Mouse (Mus musculus) B cell, adult 2 months (primary cell): ENCODE measurements around the gene Gm1604a.
"Not testable (repeated sequence)": the region's sequence is repeated elsewhere in the genome, so short reads cannot be mapped to it uniquely, and the experiment has no call there.

ENCODE experiments used
- DNase-seq, 2 experiments: peaks; one replicate each; pipeline ENCODE4 v3.0.0; 2022

Gene Gm1604a

GRCm38 (mm10) chr17:7069561-7070240 lies 44.3 kb downstream of the Gm1604a start:
- DNase-seq, result not testable (repeated sequence)

- peak; percentile 32 to 45 for DNase-seq
Measured at GRCm38 (mm10) chr17:7074494-7074893, 49.1 kb downstream of the Gm1604a start.

- DNase-seq, result not testable (repeated sequence)
Measured at GRCm38 (mm10) chr17:7075519-7075918, 50.2 kb downstream of the Gm1604a start.

- DNase-seq, result peak; percentile 76 to 78
Measured at GRCm38 (mm10) chr17:7079558-7079957, 54.2 kb downstream of the Gm1604a start.

GRCm38 (mm10) chr17:7084523-7084922 lies 59.2 kb downstream of the Gm1604a start:
- DNase-seq, result not testable (repeated sequence)

- not testable (repeated sequence) for DNase-seq
Measured at GRCm38 (mm10) chr17:7085469-7086168, 60.3 kb downstream of the Gm1604a start.

DNA sequence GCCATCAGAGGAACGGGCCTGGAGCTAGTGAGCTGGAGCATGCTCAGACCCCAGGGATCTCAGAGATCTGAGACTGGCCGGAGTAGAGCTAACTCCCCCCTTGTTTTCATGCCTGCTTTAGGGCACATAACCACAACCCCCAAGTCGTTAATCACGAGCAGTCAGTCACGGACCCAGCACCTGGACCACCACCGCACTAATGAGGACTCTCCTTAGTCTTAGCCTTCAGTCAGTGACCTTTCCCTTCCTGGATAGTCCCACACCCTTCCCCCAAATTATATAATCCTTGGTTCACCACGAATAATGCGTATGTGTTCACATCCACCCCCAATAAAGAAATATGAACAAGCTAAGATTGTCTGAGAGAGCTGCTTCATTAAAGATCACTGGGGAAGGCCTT lies 61.5 kb downstream of the Gm1604a start:
- not testable (repeated sequence) for DNase-seq

GRCm38 (mm10) chr17:7097835-7098519 lies 72.6 kb downstream of the Gm1604a start:
- DNase-seq, result not testable (repeated sequence)

DNA sequence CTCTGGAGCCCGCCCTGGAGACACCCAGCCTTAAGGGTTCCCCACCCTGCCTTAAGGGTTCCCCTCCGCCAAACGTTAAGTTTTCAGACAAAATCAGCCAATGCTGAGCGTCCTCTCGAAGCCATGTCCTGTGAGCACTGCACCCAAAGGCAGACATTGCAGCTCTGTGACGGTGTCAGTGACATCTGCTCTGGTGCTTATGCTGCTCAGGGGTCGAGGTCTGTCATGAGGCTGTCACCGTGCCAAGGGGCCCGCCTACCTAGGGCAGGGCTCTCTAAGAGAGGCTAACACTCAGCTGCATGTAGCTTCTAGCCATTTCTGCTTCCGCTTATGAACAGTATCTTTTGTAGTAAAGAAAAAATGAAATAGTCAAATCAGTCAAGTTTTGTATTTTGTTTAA lies 73.7 kb downstream of the Gm1604a start:
- DNase-seq, result not testable (repeated sequence)

GRCm38 (mm10) chr17:7102945-7103344 lies 77.6 kb downstream of the Gm1604a start:
- not testable (repeated sequence) for DNase-seq

- not testable (repeated sequence) for DNase-seq
Measured at GRCm38 (mm10) chr17:7111658-7112057, 86.3 kb downstream of the Gm1604a start.

DNA sequence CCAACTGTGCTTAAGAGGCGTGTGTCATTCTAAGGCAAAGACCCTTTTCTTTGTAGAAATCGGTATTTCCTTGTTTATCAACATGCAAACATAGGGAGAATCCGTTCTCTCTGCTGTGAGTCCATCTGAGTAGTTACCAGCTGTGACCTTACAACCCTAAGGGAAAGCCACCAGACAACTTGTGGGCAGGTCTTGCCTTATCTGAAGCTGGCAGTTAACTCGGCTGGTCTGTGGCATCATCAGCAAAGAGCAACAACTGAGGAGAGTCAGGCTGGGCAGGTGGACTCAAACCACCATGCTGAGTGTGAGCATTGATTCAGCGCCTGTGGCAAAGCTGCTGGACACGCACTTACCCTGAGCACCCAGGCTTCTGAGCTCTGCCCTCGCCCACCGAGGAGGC lies 90.9 kb downstream of the Gm1604a start:
- DNase-seq, result not testable (repeated sequence)

- DNase-seq, result not testable (repeated sequence)
Measured at GRCm38 (mm10) chr17:7120835-7121234, 95.5 kb downstream of the Gm1604a start.

DNA sequence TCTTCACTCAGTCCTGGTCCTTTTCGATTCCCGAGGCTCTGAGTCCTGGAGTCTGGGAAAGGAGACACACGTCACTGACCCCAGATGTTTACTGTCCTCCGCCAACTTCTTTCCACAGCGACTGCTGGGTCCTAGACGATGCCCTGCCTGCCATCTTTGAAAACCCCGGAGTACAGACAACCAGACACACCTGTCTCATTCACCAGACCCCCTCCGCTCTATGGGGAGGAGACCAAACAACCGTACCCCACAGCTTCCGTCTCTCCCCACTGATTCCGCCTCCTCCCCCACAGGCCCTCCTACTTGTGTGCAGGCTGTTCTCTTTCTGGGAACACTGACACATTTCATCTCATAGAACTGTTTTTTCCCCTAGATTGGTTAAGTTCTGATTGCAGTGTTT lies 97.2 kb downstream of the Gm1604a start:
- DNase-seq, result not testable (repeated sequence)

- DNase-seq, result not testable (repeated sequence)
Measured at GRCm38 (mm10) chr17:7126475-7126874, 101.1 kb downstream of the Gm1604a start.

GRCm38 (mm10) chr17:7134002-7134401 lies 108.6 kb downstream of the Gm1604a start:
- DNase-seq, result not testable (repeated sequence)

- DNase-seq, result not testable (repeated sequence)
Measured at GRCm38 (mm10) chr17:7135277-7135676, 109.9 kb downstream of the Gm1604a start.
